Mouse (Mus musculus): ENCODE results near the gene Casp2.

DNA sequence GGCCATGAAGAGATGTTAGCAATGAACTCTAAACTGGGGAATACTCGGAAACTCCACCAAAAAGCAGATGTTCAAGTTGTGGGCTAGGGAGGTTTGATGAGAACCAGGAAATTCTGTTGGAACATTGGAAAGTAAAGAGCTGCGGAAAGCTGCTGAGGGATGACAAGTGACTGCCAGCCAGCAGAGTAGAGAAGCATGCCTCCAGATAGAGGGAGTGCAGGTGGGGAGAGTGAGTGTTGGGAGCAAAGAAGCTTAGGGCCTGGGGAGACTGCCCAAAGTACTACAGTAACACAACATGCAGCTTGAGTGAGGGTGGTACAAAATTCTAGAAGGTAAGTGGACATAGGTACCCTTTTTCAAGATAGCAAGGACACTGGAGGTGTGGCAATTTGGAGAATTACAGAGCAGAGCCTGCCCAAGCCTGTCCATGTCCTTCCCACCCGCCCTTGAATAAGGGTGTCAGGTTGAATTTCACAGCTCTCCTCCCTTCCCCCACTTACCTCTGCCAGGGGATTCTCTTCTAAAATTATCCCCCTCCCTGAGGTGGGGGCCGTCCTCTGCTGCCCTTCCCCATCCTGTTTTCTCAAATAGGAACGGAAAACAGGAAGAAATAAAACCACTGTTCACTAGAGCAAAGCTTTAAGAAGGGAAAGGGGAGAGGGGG, 18.2 kb downstream of the Casp2 start:
- TF ChIP-seq CTCF (IDR thresholded peaks at IDR 0.05; ENCODE audit: low read depth, low read length) (no peak), POLR2A (IDR thresholded peaks at IDR 0.05; ENCODE audit: borderline replicate concordance, low read depth, low read length) (no peak)

Measured in bone marrow macrophage, adult 2 months (primary cell).